8 mouse cellular contexts compared by ENCODE assay signal in genomic region chr11:111066299-111066691, GRCm38 (mm10). TPM values are rescaled to one million over a fixed set of nuclear protein-coding genes. Genes with fewer than 3 reads are reported as not detected.
DNase-seq lines count a peak whose midpoint lies in the region; ATAC-seq and TF ChIP-seq lines count a peak whose summit lies in the region.

No protein-coding gene starts in this region.

- 0 out of 2 replicates have a peak, but pooled peaks cover 2% of the 10 kb centered on the region for H3K4me1 ChIP-seq in cerebellum, adult 2 months (ENCODE audit: control insufficient read depth, insufficient read depth, low read length)
- no peaks in the 10 kb centered on the region for H3K4me1 ChIP-seq in hindbrain, postnatal 0 days (ENCODE audit: insufficient read depth, low read length)
- H3K4me1 ChIP-seq in midbrain, embryonic 14.5 days (ENCODE audit: control insufficient read depth, insufficient read depth, low read length), result peaks cover 13% of the 10 kb centered on the region

- H3K36me3 ChIP-seq in hindbrain, postnatal 0 days (ENCODE audit: insufficient read depth, low read length), result no peaks in the 10 kb centered on the region
- no peaks in the 10 kb centered on the region for H3K36me3 ChIP-seq in midbrain, embryonic 14.5 days (ENCODE audit: control insufficient read depth, insufficient read depth, low read length)

- no peak for TF ChIP-seq POLR2A in cerebellum, adult 2 months (IDR thresholded peaks at IDR 0.05; ENCODE audit: borderline replicate concordance, insufficient read depth, low read length)

- H3K4me2 ChIP-seq in hindbrain, postnatal 0 days (ENCODE audit: low read depth, low read length), result peak overlapping the region; percentile 99
- peak overlapping the region; percentile 96 for H3K4me2 ChIP-seq in midbrain, embryonic 14.5 days (ENCODE audit: low read length)

- no peaks in the 10 kb centered on the region for H3K9me3 ChIP-seq in hindbrain, postnatal 0 days (ENCODE audit: low read length)
- no peaks in the 10 kb centered on the region for H3K9me3 ChIP-seq in midbrain, embryonic 14.5 days (ENCODE audit: control insufficient read depth, low read length)

- H3K27me3 ChIP-seq in cerebellum, adult 2 months (ENCODE audit: control insufficient read depth, insufficient read depth, low read length), result no peaks in the 10 kb centered on the region; the same call in 1 of the 2 replicates
- H3K27me3 ChIP-seq in hindbrain, postnatal 0 days (ENCODE audit: insufficient read depth, low read length), result no peaks in the 10 kb centered on the region
- no peaks in the 10 kb centered on the region; the same call in none of the 2 replicates for H3K27me3 ChIP-seq in midbrain, embryonic 14.5 days (ENCODE audit: control insufficient read depth, insufficient read depth, low read length)

- peak in 1 of 2 experiments; percentile 8 for DNase-seq in cerebellum, adult 2 months
- DNase-seq in cerebellum, adult 11-12 months, result no peak
- DNase-seq in thymus, postnatal 0 days (ENCODE audit: low spot score), result peak; percentile 8
- DNase-seq in thymus, adult 18-20 months, result no peak
- DNase-seq in hindbrain, postnatal 0 days (ENCODE audit: low spot score), result peak; percentile 27
- no peak for DNase-seq in midbrain, embryonic 14.5 days
- DNase-seq in urinary bladder, postnatal 10 days (ENCODE audit: low spot score), result no peak
- no peak for DNase-seq in ovary, postnatal 14 days (ENCODE audit: low spot score)

- H3K27ac ChIP-seq in cerebellum, adult 2 months (ENCODE audit: insufficient read depth, low read length), result no peak overlapping the region
- peak overlapping the region; percentile 13; the same call in 1 of the 2 replicates for H3K27ac ChIP-seq in hindbrain, postnatal 0 days
- H3K27ac ChIP-seq in midbrain, embryonic 14.5 days (replicated peaks; ENCODE audit: low read depth, low read length), result no peak overlapping the region

- H3K9ac ChIP-seq in hindbrain, postnatal 0 days (replicated peaks; ENCODE audit: low read length), result peak overlapping the region; percentile 39
- peak overlapping the region; percentile 30; the same call in 1 of the 2 replicates for H3K9ac ChIP-seq in midbrain, embryonic 14.5 days (replicated peaks; ENCODE audit: low read length)

- peak; percentile 68 for ATAC-seq in hindbrain, postnatal 0 days
- peak; percentile 61 for ATAC-seq in midbrain, embryonic 14.5 days (ENCODE audit: low FRiP score, low TSS enrichment)

- WGBS in cerebellum, adult 2 months, result under 1% methylated on average over 9 of the region's 9 CpGs
- 0% methylated on average over 9 of the region's 9 CpGs for WGBS in hindbrain, postnatal 0 days
- under 1% methylated on average over 9 of the region's 9 CpGs for whole genome bisulfite sequencing in midbrain, embryonic 14.5 days

- TF ChIP-seq CTCF in cerebellum, adult 2 months (IDR thresholded peaks at IDR 0.05; ENCODE audit: borderline replicate concordance, insufficient read depth, low read depth, low read length), result no peak
- TF ChIP-seq CTCF in hindbrain, postnatal 0 days (IDR thresholded peaks at IDR 0.05; ENCODE audit: low read depth), result no peak

- H3K4me3 ChIP-seq in cerebellum, adult 2 months (replicated peaks; ENCODE audit: insufficient read depth, low read depth, low read length), result peak overlapping the region; percentile 73
- H3K4me3 ChIP-seq in hindbrain, postnatal 0 days (ENCODE audit: low read length), result peak overlapping the region; percentile 72
- H3K4me3 ChIP-seq in midbrain, embryonic 14.5 days (replicated peaks; ENCODE audit: low read depth, low read length), result peak overlapping the region; percentile 53

RNA-seq across cellular contexts. Expression of gene Kcnj2, which starts 0.3 kb away (rescaled TPM):
- polyA plus RNA-seq in cerebellum, adult 2 months (2012; rRNA removed), result 2.7 and 3.8 TPM in 2 replicates
- polyA plus RNA-seq in thymus, postnatal 0 days (2015; fragmentation: Nextera tagmentation; extraction: Ambion mirVana), result 0.39 and 0.56 TPM in 2 replicates
- total RNA-seq in hindbrain, postnatal 0 days (2014; rRNA removed), result 3.5 and 4.6 TPM in 2 replicates
- polyA plus RNA-seq in hindbrain, postnatal 0 days (2015; fragmentation: Nextera tagmentation; extraction: Ambion mirVana), result 0.34 and 0.44 TPM in 2 replicates
- polyA plus RNA-seq in midbrain, embryonic 14.5 days (2014; fragmentation: Nextera tagmentation; extraction: Ambion mirVana), result 0.63 and 1.3 TPM in 2 replicates

Comparison
In these comparisons a context has a peak if more than half of its experiments do, and no peak if none do; other contexts are left out.
1. DNase-seq: peak in thymus, postnatal 0 days (single experiment) and hindbrain, postnatal 0 days (single experiment); none in cerebellum, adult 11-12 months (single experiment), thymus, adult 18-20 months (0 of 2), midbrain, embryonic 14.5 days (single experiment), urinary bladder, postnatal 10 days (single experiment) and ovary, postnatal 14 days (single experiment).
2. Peak in every context shown above with its lines, with median percentiles within 50 percentile points of each other: H3K4me3 ChIP-seq.